ENCODE assay signal across 20 mouse cellular contexts in genomic region chr1:146528572-146528971, GRCm38 (mm10). TPM values are rescaled to one million over a fixed set of nuclear protein-coding genes. Genes with fewer than 3 reads are reported as not detected.
"Had no signal": no experiment of that assay in that cellular context is flagged by ENCODE, and none has a peak within 500 bp of the region (broad histone marks: within the 10 kb centered on the region; RNA-seq: fewer than 3 reads in every experiment).

No protein-coding gene starts in this region.

- H3K4me1 ChIP-seq: limb, embryonic 10.5 days; limb, embryonic 13.5 days; liver, embryonic 13.5 days; stomach, embryonic 15.5 days had no signal

- H3K9me3 ChIP-seq: limb, embryonic 10.5 days; limb, embryonic 13.5 days; liver, embryonic 13.5 days; stomach, embryonic 15.5 days had no signal

- H3K9ac ChIP-seq: limb, embryonic 13.5 days; liver, embryonic 13.5 days; stomach, embryonic 15.5 days had no signal

- H3K4me2 ChIP-seq: limb, embryonic 13.5 days; liver, embryonic 13.5 days; midbrain, embryonic 11.5 days; stomach, embryonic 15.5 days had no signal

- H3K36me3 ChIP-seq: limb, embryonic 10.5 days; limb, embryonic 13.5 days; liver, embryonic 13.5 days; stomach, embryonic 15.5 days had no signal

- H3K27ac ChIP-seq: limb, embryonic 10.5 days; limb, embryonic 13.5 days; liver, embryonic 13.5 days; stomach, embryonic 15.5 days had no signal

- H3K4me3 ChIP-seq: limb, embryonic 10.5 days; limb, embryonic 13.5 days; liver, embryonic 13.5 days; stomach, embryonic 15.5 days had no signal

- H3K27me3 ChIP-seq: limb, embryonic 13.5 days; liver, embryonic 13.5 days; stomach, embryonic 15.5 days had no signal

- DNase-seq: kidney, adult 9 months; kidney, postnatal 14 days; kidney, postnatal 4 days; layer of hippocampus, adult 9-11 months; liver; liver, embryonic 13.5 days; lung, adult 2 months; lung, postnatal 14 days; lung, postnatal 4 days; midbrain, embryonic 14.5 days; right cerebral cortex, adult 18-20 months; right cerebral cortex, postnatal 14 days; right cerebral cortex, postnatal 4 days; thymus, postnatal 25 days had no signal

RNA-seq across cellular contexts. Expression of gene Brinp3, which starts 34.0 kb away (rescaled TPM):
- total RNA-seq: megakaryocyte progenitor cell, adult 5-6 weeks; megakaryocyte-erythroid progenitor cell, adult 5-6 weeks had no signal
- polyA plus RNA-seq: lung, adult 2 months had no signal
